Mouse (Mus musculus): ENCODE results near the gene Pfkl.
A peak's percentile ranks its signal among the peaks of the same experiment; 100 is the strongest.
"Not testable (repeated sequence)": the region's sequence is repeated elsewhere in the genome, so short reads cannot be mapped to it uniquely, and the experiment has no call there.

Pfkl gene

DNA sequence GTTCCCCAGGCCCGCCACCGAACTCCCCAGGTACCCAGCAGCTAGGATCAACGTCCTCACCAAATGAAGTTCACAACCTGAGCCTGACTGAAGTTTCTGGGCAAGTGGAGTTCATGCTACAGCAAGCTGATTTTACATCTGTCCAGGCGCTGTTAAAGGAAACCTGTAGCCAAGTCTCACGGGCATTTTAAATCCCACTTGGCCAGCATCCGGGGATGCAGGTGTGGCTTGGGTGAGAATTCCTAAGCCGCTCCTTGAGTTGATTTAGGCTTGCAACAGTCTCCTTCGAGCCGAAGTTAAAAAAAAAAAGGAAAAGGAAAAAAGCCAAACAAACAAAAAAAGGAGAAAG, at the start of gene Pfkl:
Pfkl (minus strand) TSS at position 139 of the 349 bp plus-strand sequence.
- DNase-seq (ENCODE audit: low spot score) = no peak

GRCm38 (mm10) chr10:78057056-78057455, 47.2 kb upstream of the Pfkl start:
- DNase-seq (ENCODE audit: low spot score) = no peak

DNA sequence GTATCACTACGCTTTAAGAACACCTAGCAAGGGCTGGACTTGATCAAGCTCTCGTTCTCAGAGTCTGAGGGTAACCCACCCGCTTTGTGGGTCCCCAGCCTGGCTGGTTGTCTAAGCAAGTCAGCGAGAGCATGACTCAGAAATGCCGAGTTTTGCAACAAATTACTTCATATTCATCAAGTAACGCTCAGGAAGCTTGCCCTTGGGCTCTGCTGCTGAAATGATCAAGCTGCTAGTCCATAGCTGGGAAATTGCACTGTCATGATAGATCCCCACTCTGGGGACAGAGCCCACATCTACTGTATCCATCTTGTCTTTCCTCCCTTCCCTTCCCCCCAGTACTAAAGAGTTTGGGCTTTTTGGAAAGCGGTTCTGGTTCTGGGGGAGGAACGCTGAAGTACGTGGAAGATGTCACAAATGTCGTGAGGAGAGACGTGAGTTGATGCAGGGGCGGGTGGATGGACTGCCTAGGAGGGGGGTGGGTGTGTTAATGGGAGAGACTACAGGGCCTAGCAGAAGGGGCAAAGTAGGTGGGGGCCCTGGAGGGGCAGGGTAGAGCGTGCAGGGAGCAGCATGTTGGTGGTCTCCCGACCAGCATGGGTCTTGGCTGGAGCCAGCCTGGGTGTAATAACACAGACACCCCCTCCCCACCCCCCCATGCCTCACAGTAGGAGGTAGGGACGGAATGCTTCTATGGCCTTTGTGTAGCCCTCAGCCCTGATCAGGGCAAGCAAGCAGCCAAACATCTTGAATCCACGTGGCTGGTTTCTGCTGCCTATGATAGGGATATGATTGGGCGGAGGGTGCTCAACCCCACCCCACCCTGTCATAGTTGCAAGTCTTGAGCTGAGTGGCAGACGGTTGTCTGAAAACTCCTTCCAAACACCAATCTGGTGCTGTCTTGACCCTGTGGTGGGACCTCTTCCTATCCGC, 45.0 kb upstream of the Pfkl start:
- DNase-seq (ENCODE audit: low spot score) = no peak

GRCm38 (mm10) chr10:78049519-78050035, 39.7 kb upstream of the Pfkl start:
- no peak for DNase-seq (ENCODE audit: low spot score)

DNA sequence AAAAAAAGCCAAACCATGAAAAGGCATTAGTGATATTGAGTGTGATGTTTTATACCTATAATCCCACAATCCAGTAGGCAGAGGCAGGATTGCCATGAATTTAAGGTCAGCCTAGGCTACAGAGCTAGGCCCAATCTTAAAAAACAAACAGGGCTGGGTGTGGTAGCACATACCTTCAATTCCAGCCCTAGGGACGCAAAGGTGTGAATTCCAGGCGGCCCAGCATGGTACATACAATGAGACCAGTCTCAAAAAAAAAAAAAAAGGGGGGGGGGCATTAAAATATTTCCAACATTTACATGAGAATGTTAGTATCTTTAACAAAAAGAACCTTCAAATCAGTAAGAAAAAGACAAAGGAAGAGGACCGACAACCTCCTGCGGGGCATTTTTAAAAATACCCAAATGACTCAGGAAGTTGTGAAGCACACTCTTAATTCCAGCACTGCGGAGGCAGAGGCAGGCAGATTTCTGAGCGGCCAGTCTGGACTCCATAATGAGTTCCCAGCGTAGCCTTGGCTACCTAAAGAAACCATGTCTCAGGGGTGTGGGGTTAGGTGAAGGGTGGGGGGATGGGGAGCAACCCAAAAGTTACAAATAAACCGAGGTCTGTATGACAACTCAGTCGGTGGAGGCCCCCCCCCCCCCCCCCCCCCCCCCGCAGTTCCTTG, 38.3 kb upstream of the Pfkl start:
- DNase-seq (ENCODE audit: low spot score) = no peak

DNA sequence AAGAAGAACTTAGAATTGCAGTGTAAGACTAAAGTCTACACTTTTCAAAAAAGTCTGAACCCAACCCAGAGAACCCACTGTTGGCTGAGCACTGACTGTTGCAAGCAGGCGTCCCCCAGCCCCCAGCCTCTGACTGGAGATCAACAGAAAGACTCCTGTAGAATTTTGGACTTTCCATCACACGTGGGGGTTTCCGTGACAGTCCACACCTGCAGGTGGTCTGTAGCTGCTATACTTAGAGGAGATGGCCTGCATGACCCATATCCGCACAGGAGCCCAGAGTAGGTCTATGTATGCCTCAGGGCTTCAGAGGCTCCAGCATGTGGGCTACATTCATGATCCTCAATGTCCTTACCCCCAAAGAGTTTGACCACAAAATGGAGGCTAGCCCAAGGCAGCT, 36.5 kb upstream of the Pfkl start:
- no peak for DNase-seq (ENCODE audit: low spot score)

- no peak for DNase-seq (ENCODE audit: low spot score)
Measured at GRCm38 (mm10) chr10:78044531-78044930, 34.6 kb upstream of the Pfkl start.

DNA sequence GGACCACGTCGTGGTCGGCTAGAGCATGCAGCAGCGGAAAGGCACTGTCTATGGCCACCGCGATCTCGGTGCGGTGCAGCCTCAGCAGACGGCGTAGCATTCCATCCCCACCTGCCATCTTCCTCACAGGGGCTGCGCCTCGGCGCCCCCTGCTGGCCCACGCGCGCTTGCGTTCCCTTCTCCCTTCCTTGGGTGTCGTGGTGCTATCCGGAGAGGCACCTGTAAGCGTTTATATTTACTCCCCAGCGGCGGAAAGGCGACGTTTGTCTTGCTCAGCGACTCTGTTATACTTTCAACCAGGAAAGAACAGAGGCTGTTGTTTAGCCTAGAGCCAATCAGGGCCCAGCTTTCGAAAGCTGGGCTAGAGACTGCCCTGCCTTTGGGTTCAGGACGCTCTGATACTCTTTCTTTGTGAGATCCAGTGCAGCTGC, 33.5 kb upstream of the Pfkl start, which contains the start of gene Aire:
Aire (minus strand) TSS at position 205 of the 431 bp plus-strand sequence.
- DNase-seq (ENCODE audit: low spot score) = peak; percentile 47

DNA sequence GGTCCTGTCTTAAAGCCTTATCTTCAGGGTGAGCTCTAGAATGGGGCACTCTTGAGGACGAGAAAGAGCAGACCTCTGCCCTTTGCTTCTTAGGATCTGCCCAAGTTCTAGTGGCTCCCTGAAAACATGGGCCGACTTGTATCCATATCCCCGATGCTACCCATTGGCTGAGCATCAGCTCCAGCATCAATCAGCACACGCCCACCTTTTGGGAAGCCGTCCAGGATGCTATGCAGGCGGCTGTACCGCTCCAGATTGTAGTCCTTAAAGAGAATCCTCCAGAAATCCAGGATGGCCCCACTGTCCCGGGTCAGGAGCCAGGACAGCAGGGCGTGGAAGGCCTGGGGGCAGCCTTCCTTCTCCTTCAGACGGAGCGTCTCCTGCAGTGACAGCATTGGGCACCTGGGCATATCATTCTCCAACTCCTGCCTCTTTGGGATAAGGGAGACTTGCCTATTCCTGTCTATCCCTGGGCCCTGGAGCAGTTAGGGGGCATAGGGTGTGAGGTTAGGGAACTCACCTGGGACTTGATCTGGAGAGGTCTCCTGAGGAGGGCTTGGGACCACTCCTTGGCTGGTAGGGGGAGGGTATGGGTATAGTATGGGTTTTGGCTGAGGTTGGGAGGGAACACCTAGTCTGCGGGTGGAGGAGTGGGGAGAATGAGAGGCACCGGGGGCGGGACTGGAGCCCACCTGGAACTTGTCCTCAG, 33.0 kb upstream of the Pfkl start:
- no peak for DNase-seq (ENCODE audit: low spot score)

GRCm38 (mm10) chr10:78042096-78042495, 32.2 kb upstream of the Pfkl start:
- no peak for DNase-seq (ENCODE audit: low spot score)

DNA sequence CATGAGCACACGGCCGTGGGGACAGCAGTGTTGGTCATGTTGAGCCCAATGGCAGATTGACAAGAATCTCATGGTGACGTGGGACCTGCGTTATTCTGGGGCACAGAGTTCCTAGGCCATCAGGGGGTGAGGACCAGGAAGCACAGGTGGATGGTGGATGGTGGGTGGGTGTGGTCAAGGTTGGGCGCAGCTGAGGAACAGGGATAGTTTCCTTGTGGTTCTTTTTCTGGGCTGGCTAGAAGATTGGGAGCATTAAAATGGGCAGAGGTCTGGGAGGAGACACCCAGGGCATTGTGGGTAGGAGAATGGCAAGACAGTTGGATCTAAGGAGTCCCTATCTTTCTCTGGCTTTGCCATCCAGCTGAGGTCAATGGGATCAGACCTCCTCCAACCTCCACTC, 31.8 kb upstream of the Pfkl start, which contains the start of gene Dnmt3l:
Dnmt3l (plus strand) TSS at position 301 of the 400 bp plus-strand sequence.
- DNase-seq (ENCODE audit: low spot score) = no peak

GRCm38 (mm10) chr10:78037139-78037538, 27.3 kb upstream of the Pfkl start:
- no peak for DNase-seq (ENCODE audit: low spot score)

DNA sequence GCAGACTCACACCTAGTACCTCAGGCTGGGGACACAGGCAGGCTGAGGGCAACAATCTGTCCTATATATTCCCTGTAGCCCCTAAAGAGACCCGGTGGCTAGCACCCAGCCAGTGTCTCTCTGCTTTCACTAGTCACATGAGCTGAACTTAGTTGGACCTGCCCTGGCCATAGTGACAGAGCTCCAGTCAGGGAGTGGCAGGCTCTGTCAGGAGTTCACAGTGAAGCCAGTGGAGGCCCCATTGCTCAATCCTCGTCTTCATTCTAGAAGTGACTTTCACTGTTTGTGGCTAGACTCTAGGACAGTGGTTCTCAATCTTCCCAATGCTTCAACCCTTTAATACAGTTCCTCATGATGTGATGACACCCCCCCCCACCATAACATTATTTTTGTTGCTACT, 22.1 kb upstream of the Pfkl start:
- no peak for DNase-seq (ENCODE audit: low spot score)

DNA sequence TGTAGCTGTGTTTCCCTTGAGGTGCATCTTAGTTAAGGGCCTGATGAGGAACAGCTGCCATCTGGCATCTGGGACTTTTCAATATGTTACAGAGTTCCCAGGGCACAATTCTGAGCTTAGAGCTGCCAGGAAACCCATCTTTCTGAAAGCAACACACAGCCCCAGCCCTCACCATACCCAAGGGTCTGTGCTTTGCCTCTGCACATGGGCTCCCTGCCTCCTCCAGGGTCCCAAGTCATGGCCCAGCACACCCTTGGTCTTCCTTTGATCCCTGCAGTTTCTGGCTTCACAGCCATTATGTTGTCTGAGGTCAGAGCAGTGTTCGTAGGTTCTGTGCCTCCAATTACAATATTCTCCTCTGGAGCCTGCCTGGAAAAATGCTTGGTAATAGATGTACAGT, 19.2 kb upstream of the Pfkl start:
- DNase-seq (ENCODE audit: low spot score) = no peak

GRCm38 (mm10) chr10:78028129-78028528, 18.2 kb upstream of the Pfkl start:
- no peak for DNase-seq (ENCODE audit: low spot score)

- not testable (repeated sequence) for DNase-seq (ENCODE audit: low spot score)
Measured at GRCm38 (mm10) chr10:78025453-78025852, 15.6 kb upstream of the Pfkl start.

DNA sequence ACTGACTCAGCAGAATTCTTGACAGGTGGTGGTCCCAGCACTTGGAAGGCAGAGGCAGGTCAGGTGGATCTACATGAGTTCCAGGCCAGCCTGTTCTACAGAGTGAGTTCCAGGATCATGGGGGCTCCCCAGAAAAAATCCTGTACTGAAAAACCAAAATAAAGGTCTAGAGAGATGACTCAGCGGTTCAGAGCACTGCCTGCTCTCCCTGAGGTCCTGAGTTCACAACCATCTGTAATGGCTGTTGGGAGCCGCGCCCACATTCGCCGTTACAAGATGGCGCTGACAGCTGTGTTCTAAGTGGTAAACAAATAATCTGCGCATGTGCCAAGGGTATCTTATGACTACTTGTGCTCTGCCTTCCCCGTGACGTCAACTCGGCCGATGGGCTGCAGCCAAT, 10.1 kb upstream of the Pfkl start:
- DNase-seq (ENCODE audit: low spot score) = not testable (repeated sequence)

GRCm38 (mm10) chr10:78019291-78019690, 9.4 kb upstream of the Pfkl start:
- no peak for DNase-seq (ENCODE audit: low spot score)

- peak; percentile 85 for DNase-seq (ENCODE audit: low spot score)
Measured at GRCm38 (mm10) chr10:78018797-78019203, 8.9 kb upstream of the Pfkl start.

GRCm38 (mm10) chr10:78016366-78016765, 6.5 kb upstream of the Pfkl start:
- DNase-seq (ENCODE audit: low spot score) = no peak

GRCm38 (mm10) chr10:78015489-78015888, 5.6 kb upstream of the Pfkl start:
- no peak for DNase-seq (ENCODE audit: low spot score)

All from c-Kit-positive CD71-positive TER-119-positive erythroid progenitor cells, embryonic 14.5 days (primary cell).